Mouse (Mus musculus) limb, embryonic 11.5 days (tissue): ENCODE measurements around the gene Taar7b. TPM values are rescaled to one million over a fixed set of nuclear protein-coding genes. Genes with fewer than 3 reads are reported as not detected.

Experiments
- ATAC-seq: fragments of 200-750 bp; cut with Nextera tagmentation; 2 replicates; pipeline ENCODE4 v1.8.0; 2017; ENCODE audit warnings: low read depth; ENCODE audit not compliant: insufficient number of reproducible peaks, low FRiP score, low TSS enrichment
- DNase-seq: peaks from one replicate; pipeline ENCODE4 v3.0.0-alpha.2; 2015; ENCODE audit warnings: low spot score
- H3K27ac ChIP-seq: fragments of 300-500 bp; sonication (generic); replicated peaks from 2 replicates; pipeline ENCODE4 v1.5.1; 2014; ENCODE audit warnings: low read depth, mild to moderate bottlenecking, low read length
- H3K27me3 ChIP-seq: fragments of 300-500 bp; sonication (generic); 2 replicates; pipeline ENCODE4 v1.6.1; 2014; ENCODE audit warnings: mild to moderate bottlenecking, low read length, mixed read lengths; ENCODE audit not compliant: control insufficient read depth, insufficient read depth
- H3K36me3 ChIP-seq: fragments of 300-500 bp; sonication (generic); 2 replicates; pipeline ENCODE4 v1.6.1; 2014; ENCODE audit warnings: mild to moderate bottlenecking, low read length, moderate library complexity, mixed read lengths; ENCODE audit not compliant: control insufficient read depth, insufficient read depth
- H3K4me1 ChIP-seq: fragments of 300-500 bp; sonication (generic); 2 replicates; pipeline ENCODE4 v1.6.1; 2014; ENCODE audit warnings: low read length, mixed read lengths; ENCODE audit not compliant: control insufficient read depth, insufficient read depth
- H3K4me2 ChIP-seq: fragments of 300-500 bp; sonication (generic); 2 replicates; pipeline ENCODE4 v1.6.1; 2014; ENCODE audit warnings: low read depth, mild to moderate bottlenecking, moderate library complexity; ENCODE audit not compliant: severe bottlenecking
- H3K4me3 ChIP-seq: fragments of 300-500 bp; sonication (generic); 2 replicates; pipeline ENCODE4 v1.5.1; 2014; ENCODE audit warnings: low read depth, low read length
- H3K9ac ChIP-seq: fragments of 300-500 bp; sonication (generic); 2 replicates; pipeline ENCODE4 v1.6.1; 2014; ENCODE audit warnings: mild to moderate bottlenecking, low read length
- H3K9me3 ChIP-seq: fragments of 300-500 bp; sonication (generic); 2 replicates; pipeline ENCODE4 v1.6.1; 2016; ENCODE audit warnings: low read length; ENCODE audit not compliant: control insufficient read depth
- WGBS: fragments of 180-500 bp; shearing (Covaris S2); extraction: QIAGEN DNeasy Blood & Tissue Kit; methylation state at CpG from one replicate; pipeline ENCODE4 v1.1.7; 2014; 5-methylcytosine and 5-hydroxymethylcytosine counted together
- polyA plus RNA-seq: library from polyadenylated mRNA; unstranded; fragments of >200 nt; fragmentation: Nextera tagmentation; extraction: Ambion mirVana; gene quantifications from 2 replicates; pipeline ENCODE4 v1.2.1, GENCODE M21; 2014

Taar7b gene
- polyA plus RNA-seq, 1 experiment from 2014 or later: not detected

DNA sequence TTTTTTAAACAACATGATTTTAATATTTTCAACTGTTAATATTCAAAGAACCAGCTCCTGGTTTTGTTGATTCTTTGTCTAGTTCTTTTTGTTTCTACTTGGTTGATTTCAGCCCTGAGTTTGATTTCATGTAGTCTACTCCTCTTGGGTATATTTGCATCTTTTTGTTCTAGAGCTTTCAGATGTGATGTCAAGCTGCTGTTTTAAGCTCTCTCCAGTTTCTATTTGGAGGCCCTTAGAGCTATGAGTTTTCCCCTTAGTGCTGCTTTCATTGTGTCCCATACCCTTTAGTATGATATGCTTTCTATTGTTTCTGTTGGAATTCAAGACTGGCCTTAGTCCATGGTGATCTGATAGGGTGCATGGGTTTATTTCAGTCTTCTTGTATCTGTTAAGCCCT, 31.6 kb downstream of the Taar7b start:
- DNase-seq: no peak
- H3K27ac ChIP-seq: no peak overlapping the region
- H3K9me3 ChIP-seq: no peaks in the 10 kb centered on the region
- no peaks in the 10 kb centered on the region for H3K27me3 ChIP-seq
- ATAC-seq: no peak
- no peak overlapping the region for H3K4me3 ChIP-seq
- H3K4me1 ChIP-seq: no peaks in the 10 kb centered on the region
- H3K36me3 ChIP-seq: no peaks in the 10 kb centered on the region
- H3K4me2 ChIP-seq: no peak overlapping the region
- no peak overlapping the region for H3K9ac ChIP-seq

DNA sequence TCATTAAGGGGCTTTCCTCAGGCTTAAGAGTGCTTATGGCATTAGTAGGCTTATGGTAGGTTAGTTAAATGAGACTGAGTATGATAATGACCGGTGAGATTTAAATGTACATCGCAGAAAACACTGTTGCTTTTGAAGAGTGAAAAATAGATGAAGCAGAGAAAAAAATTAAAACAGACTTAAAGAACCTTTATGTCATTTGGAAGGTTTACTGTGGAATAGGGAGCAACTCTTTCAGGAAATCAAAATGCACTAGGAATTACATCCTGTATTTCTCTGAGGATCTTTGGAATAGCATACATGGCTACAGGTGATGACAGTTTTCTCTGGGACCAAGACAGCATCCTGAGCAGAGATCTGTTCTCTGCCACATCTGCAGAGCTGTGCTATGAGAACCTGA, 37.6 kb downstream of the Taar7b start, which contains the start of gene Taar7e:
Gene Taar7e (plus strand): TSS at position 301 of the 400 bp plus-strand sequence.
- Histone ChIP-seq H3K27me3 (no peaks in the 10 kb centered on the region), H3K4me2 (no peak within 1 kb of the TSS), H3K9me3 (no peaks in the 10 kb centered on the region), H3K9ac (no peak within 1 kb of the TSS), H3K36me3 (no peaks in the 10 kb centered on the region), H3K4me1 (no peaks in the 10 kb centered on the region), H3K27ac (no peak within 1 kb of the TSS), H3K4me3 (no peak within 1 kb of the TSS)
- no peak for DNase-seq
- 91% methylated on average over 2 of the region's 2 CpGs for WGBS
- ATAC-seq: no peak

DNA sequence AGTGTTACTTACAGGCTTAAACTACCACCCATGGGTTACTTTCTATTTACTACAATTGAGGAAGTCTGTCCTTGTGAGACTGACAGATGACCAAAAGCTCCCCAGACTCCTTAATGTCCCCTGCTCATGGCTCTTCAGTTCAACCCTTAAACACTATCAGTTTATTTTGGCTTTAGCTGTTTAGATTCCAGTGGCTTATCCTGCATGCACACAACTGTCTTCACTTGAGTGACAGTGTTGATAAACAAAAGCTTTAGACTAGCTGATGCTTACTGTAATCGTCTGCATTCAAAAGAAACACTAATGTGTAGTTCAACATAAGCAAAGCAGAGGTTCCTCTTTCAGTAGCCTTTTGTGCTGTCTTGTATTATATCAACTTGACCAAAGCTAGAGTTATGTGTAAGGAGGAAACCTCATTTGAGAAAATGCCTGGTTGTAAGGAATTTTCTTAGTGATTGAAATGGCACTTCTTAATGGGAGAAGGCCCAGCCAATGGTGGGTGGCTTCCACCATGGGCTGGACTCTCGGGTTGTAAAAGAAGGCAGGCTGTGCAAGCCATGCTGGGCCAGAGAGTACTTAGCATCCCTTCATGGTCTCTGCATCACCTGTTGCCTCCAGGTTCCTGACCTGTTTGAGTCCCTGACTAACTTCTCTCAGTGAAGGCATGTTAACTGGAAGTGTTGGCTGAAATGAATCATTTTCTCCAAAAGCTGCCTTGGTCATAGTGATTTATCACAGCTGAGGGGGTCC, 40.6 kb downstream of the Taar7b start:
- no peaks in the 10 kb centered on the region for H3K9me3 ChIP-seq
- no peak for ATAC-seq
- no peaks in the 10 kb centered on the region for H3K27me3 ChIP-seq
- WGBS: 69% methylated on average over 2 of the region's 2 CpGs
- H3K9ac ChIP-seq: no peak overlapping the region
- no peak overlapping the region for H3K27ac ChIP-seq
- H3K4me3 ChIP-seq: no peak overlapping the region
- H3K4me1 ChIP-seq: no peaks in the 10 kb centered on the region
- H3K36me3 ChIP-seq: no peaks in the 10 kb centered on the region
- DNase-seq: no peak
- no peak overlapping the region for H3K4me2 ChIP-seq

DNA sequence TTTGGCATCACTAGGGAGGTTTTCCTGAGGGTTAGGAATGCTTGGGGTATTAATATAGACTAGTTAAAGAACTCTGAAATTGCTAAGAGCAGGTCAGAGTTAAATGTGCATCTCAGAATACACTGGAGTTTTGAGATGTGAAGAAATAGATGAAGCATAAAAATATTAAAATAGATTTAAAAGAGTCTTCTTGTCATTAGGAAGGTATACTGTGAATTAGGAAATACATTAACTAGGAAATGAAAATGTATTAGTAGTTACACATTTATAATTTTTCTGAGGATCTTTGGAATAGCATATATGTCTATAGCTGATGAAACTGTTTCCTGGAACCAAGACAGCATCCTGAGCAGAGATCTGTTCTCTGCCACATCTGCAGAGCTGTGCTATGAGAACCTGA, 49.5 kb downstream of the Taar7b start, which contains the start of gene Taar7f:
Gene Taar7f (plus strand): TSS at position 301 of the 400 bp plus-strand sequence.
- Histone ChIP-seq H3K27me3 (no peaks in the 10 kb centered on the region), H3K4me3 (no peak within 1 kb of the TSS), H3K36me3 (no peaks in the 10 kb centered on the region), H3K4me2 (no peak within 1 kb of the TSS), H3K27ac (no peak within 1 kb of the TSS), H3K9me3 (no peaks in the 10 kb centered on the region), H3K9ac (no peak within 1 kb of the TSS), H3K4me1 (no peaks in the 10 kb centered on the region)
- DNase-seq: no peak
- ATAC-seq: no peak

Other genes with a start within 250 kb of the Taar7b start
- gene Rps12, start 212.7 kb upstream of the Taar7b start, polyA plus RNA-seq: 178 and 198 TPM in 2 replicates
- gene Slc18b1, start 203.0 kb upstream of the Taar7b start, polyA plus RNA-seq: 19.9 and 24.3 TPM in 2 replicates
- not detected in 2 replicates for gene Vnn3, start 148.5 kb upstream of the Taar7b start, polyA plus RNA-seq
- 0.33 and 0.37 TPM in 2 replicates for gene Vnn1, start 105.3 kb upstream of the Taar7b start, polyA plus RNA-seq
- not detected in 2 replicates for gene Taar1, start 79.6 kb upstream of the Taar7b start, polyA plus RNA-seq
- not detected in 2 replicates for gene Taar2, start 61.4 kb upstream of the Taar7b start, polyA plus RNA-seq
- gene Taar3, start 50.4 kb upstream of the Taar7b start, polyA plus RNA-seq: not detected in 2 replicates
- not detected in 2 replicates for gene Taar4, start 39.4 kb upstream of the Taar7b start, polyA plus RNA-seq
- not detected in 2 replicates for gene Taar5, start 29.2 kb upstream of the Taar7b start, polyA plus RNA-seq
- not detected in 2 replicates for gene Taar6, start 14.3 kb upstream of the Taar7b start, polyA plus RNA-seq
- gene Taar7a, start 6.5 kb upstream of the Taar7b start, polyA plus RNA-seq: not detected in 2 replicates
- not detected in 2 replicates for gene Taar7d, start 27.3 kb downstream of the Taar7b start, polyA plus RNA-seq
- not detected in 2 replicates for gene Taar7e, start 37.7 kb downstream of the Taar7b start, polyA plus RNA-seq
- not detected in 2 replicates for gene Taar7f, start 49.6 kb downstream of the Taar7b start, polyA plus RNA-seq
- not detected in 2 replicates for gene Taar8a, start 76.6 kb downstream of the Taar7b start, polyA plus RNA-seq
- not detected in 2 replicates for gene Taar8b, start 92.4 kb downstream of the Taar7b start, polyA plus RNA-seq
- not detected in 2 replicates for gene Taar8c, start 102.0 kb downstream of the Taar7b start, polyA plus RNA-seq
- gene Taar9, start 109.6 kb downstream of the Taar7b start, polyA plus RNA-seq: not detected in 2 replicates
- gene Stx7, start 149.4 kb downstream of the Taar7b start, polyA plus RNA-seq: 46.6 and 48.4 TPM in 2 replicates
- gene Moxd1, start 223.6 kb downstream of the Taar7b start, polyA plus RNA-seq: 9.2 and 10.5 TPM in 2 replicates